Mouse (Mus musculus) neural tube, embryonic 12.5 days (tissue): ENCODE data around the gene Shoc2. TPM values are rescaled to one million over a fixed set of nuclear protein-coding genes. Genes with fewer than 3 reads are reported as not detected.

Experiments
- ATAC-seq: fragments of 200-750 bp; cut with Nextera tagmentation; 2 replicates; pipeline ENCODE4 v1.8.0; 2017; ENCODE audit warnings: low read depth, mild to moderate bottlenecking, moderate TSS enrichment, moderate library complexity; ENCODE audit not compliant: low FRiP score
- H3K27ac ChIP-seq: fragments of 300-500 bp; sonication (generic); 2 replicates; pipeline ENCODE4 v1.5.1; 2016
- H3K27me3 ChIP-seq: fragments of 300-500 bp; sonication (generic); replicated peaks from 2 replicates; pipeline ENCODE4 v1.6.1; 2016; ENCODE audit warnings: mild to moderate bottlenecking
- H3K36me3 ChIP-seq: fragments of 300-500 bp; sonication (generic); 2 replicates; pipeline ENCODE4 v1.6.1; 2016; ENCODE audit warnings: mild to moderate bottlenecking
- H3K4me1 ChIP-seq: fragments of 300-500 bp; sonication (generic); 2 replicates; pipeline ENCODE4 v1.6.1; 2016
- H3K4me2 ChIP-seq: fragments of 300-500 bp; sonication (generic); replicated peaks from 2 replicates; pipeline ENCODE4 v1.6.1; 2016; ENCODE audit warnings: mild to moderate bottlenecking
- H3K4me3 ChIP-seq: fragments of 300-500 bp; sonication (generic); 2 replicates; pipeline ENCODE4 v1.5.1; 2016
- H3K9ac ChIP-seq: fragments of 300-500 bp; sonication (generic); 2 replicates; pipeline ENCODE4 v1.6.1; 2016; ENCODE audit warnings: mild to moderate bottlenecking
- H3K9me3 ChIP-seq: fragments of 300-500 bp; sonication (generic); 2 replicates; pipeline ENCODE4 v1.6.1; 2016; ENCODE audit warnings: mild to moderate bottlenecking
- WGBS: fragments of 180-500 bp; shearing (Covaris S2); methylation state at CpG from one replicate; pipeline ENCODE4 v1.1.7; 2016; 5-methylcytosine and 5-hydroxymethylcytosine counted together
- polyA plus RNA-seq: library from polyadenylated mRNA; unstranded; fragments of >200 nt; fragmentation: Nextera tagmentation; extraction: Ambion mirVana; gene quantifications from 2 replicates; pipeline ENCODE4 v1.2.1, GENCODE M21; 2016

Gene Shoc2
- polyA plus RNA-seq, 1 experiment from 2014 or later, result 72.0 TPM

GRCm38 (mm10) chr19:53984628-53985027 is 40.5 kb downstream of the Shoc2 start:
- Histone ChIP-seq H3K27me3 (no peaks in the 10 kb centered on the region), H3K9me3 (no peaks in the 10 kb centered on the region), H3K27ac (no peak overlapping the region), H3K36me3 (peaks cover 10% of the 10 kb centered on the region), H3K4me1 (no peaks in the 10 kb centered on the region), H3K4me2 (no peak overlapping the region), H3K4me3 (no peak overlapping the region), H3K9ac (no peak overlapping the region)
- no peak for ATAC-seq
- 98% methylated on average over 3 of the region's 3 CpGs for WGBS

- ATAC-seq, result no peak
- Histone ChIP-seq H3K27ac (no peak overlapping the region), H3K9me3 (no peaks in the 10 kb centered on the region), H3K9ac (no peak overlapping the region), H3K4me1 (no peaks in the 10 kb centered on the region), H3K4me2 (no peak overlapping the region), H3K27me3 (no peaks in the 10 kb centered on the region), H3K4me3 (no peak overlapping the region), H3K36me3 (peaks cover 14% of the 10 kb centered on the region)
- 74% methylated on average over 2 of the region's 2 CpGs for WGBS
Measured at GRCm38 (mm10) chr19:53990538-53990937, 46.4 kb downstream of the Shoc2 start.

GRCm38 (mm10) chr19:53993860-53994259 is 49.8 kb downstream of the Shoc2 start:
- H3K27me3 ChIP-seq, result no peaks in the 10 kb centered on the region
- no peaks in the 10 kb centered on the region for H3K4me1 ChIP-seq
- WGBS, result 84% methylated on average over 3 of the region's 3 CpGs
- no peaks in the 10 kb centered on the region for H3K9me3 ChIP-seq
- no peak overlapping the region for H3K27ac ChIP-seq
- 0 out of 2 replicates have a peak, but pooled peaks cover 5% of the 10 kb centered on the region for H3K36me3 ChIP-seq
- ATAC-seq, result no peak
- no peak overlapping the region for H3K4me2 ChIP-seq
- H3K4me3 ChIP-seq, result no peak overlapping the region
- no peak overlapping the region for H3K9ac ChIP-seq

DNA sequence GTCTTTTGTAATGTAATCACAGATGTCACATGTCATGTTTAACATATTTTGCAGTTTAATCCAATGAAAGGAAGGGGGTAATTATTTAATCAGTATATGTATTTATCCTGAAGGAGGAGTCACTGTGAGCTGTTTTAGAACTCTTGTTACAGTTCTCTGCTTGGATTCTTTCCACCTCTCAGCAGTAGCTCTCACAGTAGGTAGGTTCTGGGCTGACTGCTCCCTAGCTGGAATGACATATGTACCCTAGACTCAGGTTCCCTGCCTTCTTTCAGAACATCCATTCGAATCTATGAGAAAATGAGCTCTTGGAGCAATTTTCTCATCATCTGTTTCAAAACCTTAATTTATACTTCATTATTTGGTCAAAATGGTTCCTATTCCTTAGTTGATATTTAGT is 50.2 kb downstream of the Shoc2 start:
- 0 out of 2 replicates have a peak, but pooled peaks cover 5% of the 10 kb centered on the region for H3K36me3 ChIP-seq
- H3K4me2 ChIP-seq, result no peak overlapping the region
- H3K9ac ChIP-seq, result no peak overlapping the region
- no peaks in the 10 kb centered on the region for H3K9me3 ChIP-seq
- 84% methylated on average over 1 of the region's 1 CpGs for WGBS
- no peak for ATAC-seq
- H3K27me3 ChIP-seq, result no peaks in the 10 kb centered on the region
- no peaks in the 10 kb centered on the region for H3K4me1 ChIP-seq
- H3K4me3 ChIP-seq, result no peak overlapping the region
- no peak overlapping the region for H3K27ac ChIP-seq

DNA sequence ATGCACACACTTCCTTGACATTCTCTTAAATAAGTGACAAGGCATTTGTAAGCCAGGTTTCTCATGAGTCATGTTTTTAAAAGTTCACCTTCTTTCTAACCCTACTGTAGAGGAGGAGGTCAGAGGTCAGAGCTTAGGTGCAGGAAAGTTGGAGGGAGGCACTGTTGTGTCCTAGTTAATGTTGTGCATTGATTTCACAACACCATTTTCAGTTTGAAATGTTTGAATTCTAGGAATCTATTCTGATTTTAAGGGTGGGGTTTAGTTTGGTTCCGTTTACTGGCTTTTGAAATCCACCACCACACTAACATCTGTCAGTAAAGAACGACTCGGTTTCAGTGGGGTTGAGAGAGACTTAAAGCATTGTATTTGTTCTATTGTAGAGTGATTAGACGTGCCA is 66.9 kb downstream of the Shoc2 start:
- Histone ChIP-seq H3K27me3 (no peaks in the 10 kb centered on the region), H3K4me2 (no peak overlapping the region), H3K9ac (no peak overlapping the region), H3K36me3 (no peaks in the 10 kb centered on the region), H3K4me3 (no peak overlapping the region), H3K4me1 (no peaks in the 10 kb centered on the region), H3K9me3 (no peaks in the 10 kb centered on the region), H3K27ac (no peak overlapping the region)
- ATAC-seq, result no peak
- 72% methylated on average over 4 of the region's 4 CpGs for WGBS

DNA sequence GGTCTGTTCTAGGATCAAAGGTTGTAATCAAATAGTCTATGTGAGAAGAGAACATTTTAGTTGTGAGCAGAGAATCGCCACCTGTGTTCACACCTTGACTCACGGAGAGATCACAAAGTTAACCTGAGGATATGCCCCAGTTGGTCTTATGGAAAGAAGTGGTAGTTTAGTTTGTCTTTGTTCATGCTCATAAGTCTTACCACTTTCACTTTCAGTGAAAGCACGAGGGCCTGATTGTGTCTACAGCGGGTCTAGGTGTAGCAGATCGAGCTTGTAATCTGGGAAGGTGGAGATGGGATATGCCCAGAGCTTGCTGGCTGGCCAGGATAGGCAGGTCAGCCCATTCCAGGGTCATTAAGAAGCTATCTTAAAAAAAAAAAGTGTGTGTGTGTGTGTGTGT is 70.9 kb downstream of the Shoc2 start:
- Histone ChIP-seq H3K27ac (no peak overlapping the region), H3K9ac (no peak overlapping the region), H3K4me1 (0 out of 2 replicates have a peak, but pooled peaks cover 5% of the 10 kb centered on the region), H3K36me3 (no peaks in the 10 kb centered on the region), H3K9me3 (no peaks in the 10 kb centered on the region), H3K4me2 (no peak overlapping the region), H3K4me3 (no peak overlapping the region), H3K27me3 (no peaks in the 10 kb centered on the region)
- WGBS, result 95% methylated on average over 5 of the region's 5 CpGs
- no peak for ATAC-seq

DNA sequence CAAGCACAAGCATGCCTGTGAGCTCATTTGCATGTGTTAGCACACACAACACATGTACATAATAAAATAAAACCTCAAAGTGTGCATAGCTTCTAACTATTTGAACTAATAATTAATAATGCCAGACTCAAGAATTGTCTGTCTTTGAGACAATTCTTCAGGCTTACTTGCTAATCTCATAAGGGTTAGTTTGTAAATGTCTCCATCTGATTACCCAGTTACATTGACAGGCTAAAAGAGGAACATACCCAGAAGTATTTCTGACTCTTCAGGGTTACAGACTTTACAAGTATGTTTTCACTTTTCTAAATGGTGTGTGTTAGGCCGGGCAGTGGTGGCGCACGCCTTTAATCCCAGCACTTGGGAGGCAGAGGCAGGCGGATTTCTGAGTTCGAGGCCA is 71.4 kb downstream of the Shoc2 start:
- H3K4me3 ChIP-seq, result no peak overlapping the region

DNA sequence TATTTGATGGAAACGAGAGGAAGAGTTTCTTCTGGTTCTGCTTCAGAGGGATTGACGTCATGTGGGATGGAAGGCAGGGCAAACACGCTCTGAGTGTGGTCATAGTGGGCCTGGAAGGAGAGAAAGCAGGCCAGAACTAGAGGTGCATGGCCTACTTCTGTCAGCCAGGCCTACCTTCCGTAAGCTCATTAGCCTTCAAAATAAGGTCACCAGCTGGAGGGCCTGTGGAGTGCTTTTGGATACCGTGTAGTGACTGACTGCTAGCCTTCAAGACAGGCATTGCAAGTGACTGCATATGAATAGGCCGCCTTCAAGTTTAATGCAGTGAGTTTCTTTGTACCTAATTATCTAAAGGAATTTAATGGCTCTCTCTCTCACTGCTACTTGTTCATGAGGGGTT is 91.0 kb downstream of the Shoc2 start:
- Histone ChIP-seq H3K4me1 (no peaks in the 10 kb centered on the region), H3K9me3 (no peaks in the 10 kb centered on the region), H3K4me3 (no peak overlapping the region), H3K9ac (no peak overlapping the region), H3K4me2 (no peak overlapping the region), H3K27ac (no peak overlapping the region), H3K27me3 (no peaks in the 10 kb centered on the region), H3K36me3 (peaks cover 26% of the 10 kb centered on the region)
- 87% methylated on average over 6 of the region's 6 CpGs for whole genome bisulfite sequencing
- no peak for ATAC-seq

More for the DNA sequence above, 71.4 kb downstream of the Shoc2 start:
- ATAC-seq, result no peak
- WGBS, result 96% methylated on average over 5 of the region's 5 CpGs
- H3K27ac ChIP-seq, result no peak overlapping the region
- H3K4me1 ChIP-seq, result 0 out of 2 replicates have a peak, but pooled peaks cover 5% of the 10 kb centered on the region
- H3K27me3 ChIP-seq, result no peaks in the 10 kb centered on the region
- H3K9ac ChIP-seq, result no peak overlapping the region
- H3K9me3 ChIP-seq, result no peaks in the 10 kb centered on the region
- no peaks in the 10 kb centered on the region for H3K36me3 ChIP-seq
- no peak overlapping the region for H3K4me2 ChIP-seq

DNA sequence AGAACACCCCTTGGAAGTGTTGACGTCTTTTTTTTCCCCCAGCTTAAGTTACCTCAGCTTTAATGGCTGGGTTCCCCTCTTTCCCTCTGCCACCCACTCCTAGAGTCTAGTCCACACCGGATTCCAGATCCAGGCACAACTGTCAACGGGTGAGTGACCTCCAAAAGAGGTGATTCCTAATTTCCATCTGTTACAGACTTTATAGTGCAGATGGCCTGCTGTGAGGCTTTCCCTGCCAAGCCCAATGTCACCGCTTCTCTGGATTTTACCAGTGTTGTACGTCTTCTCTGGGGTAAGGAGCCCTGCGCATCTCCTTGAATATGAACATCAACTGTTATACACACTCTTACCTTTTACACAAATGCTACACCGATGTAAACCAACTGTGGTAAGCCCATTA is 95.3 kb downstream of the Shoc2 start:
- Histone ChIP-seq H3K4me2 (no peak overlapping the region), H3K36me3 (peaks cover 11% of the 10 kb centered on the region), H3K4me3 (no peak overlapping the region), H3K9ac (no peak overlapping the region), H3K9me3 (no peaks in the 10 kb centered on the region), H3K27me3 (no peaks in the 10 kb centered on the region), H3K27ac (no peak overlapping the region), H3K4me1 (no peaks in the 10 kb centered on the region)
- no peak for ATAC-seq
- 79% methylated on average over 7 of the region's 7 CpGs for WGBS

GRCm38 (mm10) chr19:54040356-54041028 is 96.4 kb downstream of the Shoc2 start:
- WGBS, result 59% methylated on average over 4 of the region's 4 CpGs
- ATAC-seq, result no peak
- H3K27ac ChIP-seq, result no peak overlapping the region

DNA sequence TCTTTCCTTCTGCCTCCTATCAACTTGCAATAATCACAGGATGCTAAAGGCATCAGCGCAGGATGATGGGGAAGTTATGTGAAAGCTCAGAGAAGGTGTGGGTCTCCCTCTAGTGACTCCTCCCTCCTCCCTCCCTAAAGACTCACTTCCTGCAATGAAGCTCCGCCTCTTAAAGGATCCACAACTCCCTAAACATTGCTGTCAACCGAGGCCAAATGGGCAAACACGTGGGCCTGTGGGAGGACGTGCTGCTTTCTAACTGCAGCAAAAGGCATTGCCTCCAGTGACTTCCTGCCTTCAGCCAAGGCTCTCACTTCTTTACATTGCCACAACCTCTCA is 96.9 kb downstream of the Shoc2 start:
- H3K4me3 ChIP-seq, result no peak overlapping the region
- H3K36me3 ChIP-seq, result peaks cover 6% of the 10 kb centered on the region
- H3K9ac ChIP-seq, result no peak overlapping the region
- no peak for ATAC-seq
- H3K9me3 ChIP-seq, result no peaks in the 10 kb centered on the region
- WGBS, result 35% methylated on average over 5 of the region's 5 CpGs
- H3K4me1 ChIP-seq, result peaks cover 8% of the 10 kb centered on the region
- no peak overlapping the region for H3K4me2 ChIP-seq
- peaks cover 8% of the 10 kb centered on the region for H3K27me3 ChIP-seq
- H3K27ac ChIP-seq, result no peak overlapping the region

More at GRCm38 (mm10) chr19:54040356-54041028, 96.4 kb downstream of the Shoc2 start:
- H3K36me3 ChIP-seq, result peaks cover 6% of the 10 kb centered on the region
- H3K4me3 ChIP-seq, result no peak overlapping the region
- H3K9ac ChIP-seq, result no peak overlapping the region
- H3K27me3 ChIP-seq, result 0 out of 2 replicates have a peak, but pooled peaks cover 4% of the 10 kb centered on the region
- peaks cover 4% of the 10 kb centered on the region; the same call in 1 of the 2 replicates for H3K4me1 ChIP-seq
- H3K9me3 ChIP-seq, result no peaks in the 10 kb centered on the region
- no peak overlapping the region for H3K4me2 ChIP-seq

- Histone ChIP-seq H3K9me3 (no peaks in the 10 kb centered on the region), H3K27ac (peak within 1 kb of the TSS; percentile 0; the same call in 1 of the 2 replicates), H3K9ac (peak within 1 kb of the TSS; percentile 64; the same call in 1 of the 2 replicates), H3K36me3 (no peaks in the 10 kb centered on the region), H3K27me3 (peaks cover 37% of the 10 kb centered on the region), H3K4me2 (peak within 1 kb of the TSS; percentile 100), H3K4me1 (peaks cover 26% of the 10 kb centered on the region), H3K4me3 (peak within 1 kb of the TSS; percentile 53)
- 75% methylated on average over 5 of the region's 5 CpGs for WGBS
- ATAC-seq, result no peak
Measured at GRCm38 (mm10) chr19:54043851-54044250, 99.7 kb downstream of the Shoc2 start, which contains the start of gene Adra2a. Gene Adra2a, plus strand, starts transcription at chr19:54044151.
